Mouse (Mus musculus) stomach, postnatal 0 days (tissue): ENCODE results near the gene Cand1. TPM values are rescaled to one million over a fixed set of nuclear protein-coding genes. Genes with fewer than 3 reads are reported as not detected.

ENCODE experiments used
- ATAC-seq: fragments of 200-750 bp; cut with Nextera tagmentation; 2 replicates; pipeline ENCODE4 v1.8.0; 2017; ENCODE audit not compliant: low FRiP score, low TSS enrichment
- DNase-seq: peaks from one replicate; pipeline ENCODE4 v3.0.0-alpha.2; 2016; ENCODE audit warnings: low spot score
- H3K27ac ChIP-seq: fragments of 300-500 bp; sonication (generic); replicated peaks from 2 replicates; pipeline ENCODE4 v1.5.1; 2014; ENCODE audit warnings: mild to moderate bottlenecking, control low read depth
- H3K27me3 ChIP-seq: fragments of 300-500 bp; sonication (generic); 2 replicates; pipeline ENCODE4 v1.6.1; 2014; ENCODE audit warnings: low read length; ENCODE audit not compliant: control insufficient read depth, insufficient read depth
- H3K36me3 ChIP-seq: fragments of 300-500 bp; sonication (generic); 2 replicates; pipeline ENCODE4 v1.6.1; 2014; ENCODE audit warnings: low read length, mixed read lengths; ENCODE audit not compliant: control insufficient read depth, insufficient read depth
- H3K4me1 ChIP-seq: fragments of 300-500 bp; sonication (generic); replicated peaks from 2 replicates; pipeline ENCODE4 v1.6.1; 2014; ENCODE audit warnings: antibody characterized with exemption; ENCODE audit not compliant: control insufficient read depth, insufficient read depth
- H3K4me2 ChIP-seq: fragments of 300-500 bp; sonication (generic); replicated peaks from 2 replicates; pipeline ENCODE4 v1.6.1; 2014; ENCODE audit warnings: low read depth, mild to moderate bottlenecking, control low read depth, moderate library complexity
- H3K4me3 ChIP-seq: fragments of 300-500 bp; sonication (generic); 2 replicates; pipeline ENCODE4 v1.5.1; 2014; ENCODE audit warnings: low read depth, low read length, control low read depth
- H3K9ac ChIP-seq: fragments of 300-500 bp; sonication (generic); 2 replicates; pipeline ENCODE4 v1.6.1; 2014; ENCODE audit warnings: mild to moderate bottlenecking, low read length, control low read depth, mixed read lengths
- H3K9me3 ChIP-seq: fragments of 300-500 bp; sonication (generic); 2 replicates; pipeline ENCODE4 v1.6.1; 2016; ENCODE audit warnings: low read length; ENCODE audit not compliant: control insufficient read depth
- CTCF ChIP-seq: IDR thresholded peaks from 2 replicates; pipeline ENCODE4 v1.5.1; 2016; ENCODE audit warnings: antibody characterized with exemption, low read depth, mild to moderate bottlenecking, moderate library complexity
- EP300 ChIP-seq: optimal IDR thresholded peaks from 2 replicates; pipeline ENCODE3; 2016; ENCODE audit warnings: antibody characterized with exemption
- WGBS: fragments of 180-500 bp; shearing (Covaris S2); extraction: QIAGEN DNeasy Blood & Tissue Kit; methylation state at CpG from one replicate; pipeline ENCODE4 v1.1.7; 2014; 5-methylcytosine and 5-hydroxymethylcytosine counted together
- polyA plus RNA-seq: library from polyadenylated mRNA; unstranded; fragments of >200 nt; fragmentation: Nextera tagmentation; extraction: Ambion mirVana; gene quantifications from 2 replicates; pipeline ENCODE4 v1.2.1, GENCODE M21; 2015

Cand1 gene
- polyA plus RNA-seq = 15.0 and 16.5 TPM in 2 replicates

- Histone ChIP-seq H3K4me2 (peak within 1 kb of the TSS; percentile 71), H3K4me1 (no peaks in the 10 kb centered on the region), H3K27ac (peak within 1 kb of the TSS; percentile 99), H3K4me3 (peak within 1 kb of the TSS; percentile 97), H3K9ac (peak within 1 kb of the TSS; percentile 98), H3K36me3 (no peaks in the 10 kb centered on the region), H3K27me3 (no peaks in the 10 kb centered on the region), H3K9me3 (no peaks in the 10 kb centered on the region)
- whole genome bisulfite sequencing = under 1% methylated on average over 59 of the region's 67 CpGs
- peak; percentile 99 for DNase-seq
- no peak for TF ChIP-seq CTCF
- TF ChIP-seq EP300 = peak; percentile 97
- ATAC-seq = peak; percentile 99
Observed at GRCm38 (mm10) chr10:119239969-119240721, at the start of gene Cand1. Gene Cand1, minus strand, starts transcription at chr10:119240055.

DNA sequence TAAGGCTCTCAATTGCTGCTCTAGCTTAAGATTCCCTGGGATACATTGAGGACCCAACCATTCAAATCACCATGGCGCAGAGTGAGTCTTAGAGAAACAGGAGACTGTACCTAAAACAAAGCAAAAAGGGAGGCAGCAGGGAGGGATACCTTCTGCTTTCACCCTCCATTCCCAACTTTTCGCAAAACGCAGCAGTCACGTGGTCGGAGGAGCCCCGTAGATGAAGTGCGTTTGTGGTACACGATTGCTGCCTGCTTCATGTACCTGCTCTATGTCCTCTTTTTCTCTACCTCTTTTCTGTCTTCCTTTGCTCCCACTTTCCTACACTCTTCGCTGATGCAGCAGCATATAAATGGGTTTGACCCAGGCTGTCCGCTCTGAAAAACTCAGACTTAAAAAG lies 39.0 kb upstream of the Cand1 start:
- 85% methylated on average over 10 of the region's 10 CpGs for WGBS
- H3K9me3 ChIP-seq = no peaks in the 10 kb centered on the region
- H3K27ac ChIP-seq = no peak overlapping the region
- H3K4me1 ChIP-seq = no peaks in the 10 kb centered on the region
- H3K9ac ChIP-seq = no peak overlapping the region
- DNase-seq (no peak), ATAC-seq (no peak)
- H3K27me3 ChIP-seq = no peaks in the 10 kb centered on the region
- no peak overlapping the region for H3K4me3 ChIP-seq
- TF ChIP-seq CTCF = no peak
- no peak for TF ChIP-seq EP300
- no peak overlapping the region for H3K4me2 ChIP-seq
- H3K36me3 ChIP-seq = no peaks in the 10 kb centered on the region

- H3K4me2 ChIP-seq = no peak overlapping the region
- WGBS = 81% methylated on average over 6 of the region's 6 CpGs
- no peak for DNase-seq
Observed at GRCm38 (mm10) chr10:119274333-119274732, 34.5 kb upstream of the Cand1 start.

DNA sequence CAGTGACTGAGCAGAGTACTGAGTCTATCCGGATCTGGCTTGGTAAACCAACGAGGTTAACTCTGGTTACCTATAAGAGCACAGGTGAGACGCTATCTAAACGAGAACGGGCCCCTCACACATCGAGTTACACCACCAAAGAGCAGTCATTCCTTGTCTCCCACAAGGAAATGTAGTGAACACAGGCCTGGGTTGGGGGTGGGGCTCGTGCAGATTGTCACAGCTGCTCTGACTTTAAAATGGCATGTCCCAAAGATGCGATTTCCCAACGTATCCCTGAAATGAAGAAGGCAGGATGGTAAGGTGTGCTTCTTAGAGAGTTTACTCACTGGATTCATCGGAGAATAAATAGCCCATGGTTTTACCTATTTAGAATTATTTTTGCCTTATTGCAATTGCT lies 32.7 kb upstream of the Cand1 start:
- H3K4me1 ChIP-seq = no peaks in the 10 kb centered on the region
- no peak overlapping the region for H3K9ac ChIP-seq
- DNase-seq = no peak
- ATAC-seq = no peak
- TF ChIP-seq EP300 (no peak), CTCF (no peak)
- H3K27me3 ChIP-seq = no peaks in the 10 kb centered on the region
- 80% methylated on average over 10 of the region's 10 CpGs for WGBS
- no peak overlapping the region for H3K4me2 ChIP-seq
- no peak overlapping the region for H3K27ac ChIP-seq
- no peak overlapping the region for H3K4me3 ChIP-seq
- no peaks in the 10 kb centered on the region for H3K36me3 ChIP-seq
- no peaks in the 10 kb centered on the region for H3K9me3 ChIP-seq

More at GRCm38 (mm10) chr10:119274333-119274732, 34.5 kb upstream of the Cand1 start:
- ATAC-seq = no peak
- TF ChIP-seq EP300 (no peak), CTCF (no peak)
- Histone ChIP-seq H3K27me3 (no peaks in the 10 kb centered on the region), H3K4me3 (no peak overlapping the region), H3K27ac (no peak overlapping the region), H3K36me3 (no peaks in the 10 kb centered on the region), H3K4me1 (no peaks in the 10 kb centered on the region), H3K9ac (no peak overlapping the region), H3K9me3 (no peaks in the 10 kb centered on the region)

- TF ChIP-seq EP300 = no peak
- TF ChIP-seq CTCF = no peak
- H3K9ac ChIP-seq = no peak overlapping the region
- no peaks in the 10 kb centered on the region for H3K27me3 ChIP-seq
- H3K4me2 ChIP-seq = no peak overlapping the region
- 94% methylated on average over 10 of the region's 10 CpGs for WGBS
- no peak overlapping the region for H3K27ac ChIP-seq
- DNase-seq = no peak
- H3K36me3 ChIP-seq = no peaks in the 10 kb centered on the region
- H3K4me1 ChIP-seq = no peaks in the 10 kb centered on the region
- H3K9me3 ChIP-seq = no peaks in the 10 kb centered on the region
- no peak for ATAC-seq
- no peak overlapping the region for H3K4me3 ChIP-seq
Observed at GRCm38 (mm10) chr10:119272005-119272404, 32.1 kb upstream of the Cand1 start.

GRCm38 (mm10) chr10:119271101-119271500 lies 31.2 kb upstream of the Cand1 start:
- Histone ChIP-seq H3K4me3 (no peak overlapping the region), H3K9me3 (no peaks in the 10 kb centered on the region), H3K4me2 (no peak overlapping the region), H3K27ac (no peak overlapping the region), H3K4me1 (no peaks in the 10 kb centered on the region), H3K36me3 (no peaks in the 10 kb centered on the region), H3K9ac (no peak overlapping the region), H3K27me3 (no peaks in the 10 kb centered on the region)
- DNase-seq (no peak), ATAC-seq (no peak)
- TF ChIP-seq EP300 = no peak
- TF ChIP-seq CTCF = no peak
- 86% methylated on average over 10 of the region's 10 CpGs for WGBS
